Mouse (Mus musculus) lung, postnatal 0 days (tissue): ENCODE measurements around the gene Lrrc51.

ENCODE experiments used
- CTCF ChIP-seq: IDR thresholded peaks from 2 replicates; pipeline ENCODE4 v1.5.1; 2016; ENCODE audit warnings: antibody characterized with exemption, mild to moderate bottlenecking
- EP300 ChIP-seq: IDR thresholded peaks from 2 replicates; pipeline ENCODE4 v1.6.1; 2016; ENCODE audit warnings: antibody characterized with exemption, mild to moderate bottlenecking, control low read depth

DNA sequence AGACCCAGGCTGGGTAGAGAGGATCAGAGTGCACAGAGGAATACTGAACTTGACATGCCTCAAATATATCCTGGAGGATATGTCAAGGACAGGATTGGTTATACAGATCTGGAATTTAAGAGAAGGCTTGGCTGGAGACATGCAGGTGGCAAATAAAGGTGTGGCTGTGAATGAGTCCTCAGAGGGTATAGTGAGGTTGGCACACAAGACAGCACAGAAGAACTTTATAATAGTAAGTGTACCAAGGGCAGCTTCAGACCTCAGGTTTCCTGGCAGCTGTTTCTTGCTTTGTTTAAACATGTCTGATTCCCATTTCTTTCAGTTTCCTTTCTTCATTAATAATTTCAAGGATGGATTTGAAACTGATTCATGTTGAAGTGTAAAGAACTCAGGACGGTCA is 1.1 kb downstream of the Lrrc51 start:
- TF ChIP-seq CTCF = no peak
- TF ChIP-seq EP300 = 0 out of 2 replicates have a peak, but pooled peaks have one; percentile 52
